Mouse (Mus musculus): ENCODE measurements at regions not wholly inside any gene's neighbourhood (a gene's known extent, or its start where the extent isn't known, plus 50 kb on each side); places are given as distances from the start of the nearest gene placed in this dataset.

DNA sequence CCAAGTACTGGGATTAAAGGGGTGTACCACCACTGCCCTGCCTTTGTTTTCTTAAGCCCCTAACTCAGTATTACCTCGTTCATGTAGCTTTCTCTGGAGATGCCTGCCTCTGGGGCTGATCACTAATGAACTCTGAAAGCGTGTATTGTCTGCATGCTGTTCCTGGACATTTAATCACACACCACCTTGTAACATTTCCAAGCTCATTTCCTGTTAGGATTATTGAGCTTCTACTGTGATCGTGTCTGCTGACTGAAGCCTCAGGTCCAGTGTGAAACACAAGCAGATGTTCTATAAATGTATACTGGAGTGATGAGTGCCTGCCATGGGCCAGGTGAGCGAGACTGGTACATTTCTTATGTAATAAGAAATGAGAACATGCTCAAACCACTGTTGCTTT lies 398.6 kb downstream of the Brinp2 start:
- no peak for DNase-seq (ENCODE audit: low spot score)

GRCm38 (mm10) chr1:157964461-157964860 lies 391.7 kb downstream of the Brinp2 start:
- DNase-seq (ENCODE audit: low spot score), result no peak

DNA sequence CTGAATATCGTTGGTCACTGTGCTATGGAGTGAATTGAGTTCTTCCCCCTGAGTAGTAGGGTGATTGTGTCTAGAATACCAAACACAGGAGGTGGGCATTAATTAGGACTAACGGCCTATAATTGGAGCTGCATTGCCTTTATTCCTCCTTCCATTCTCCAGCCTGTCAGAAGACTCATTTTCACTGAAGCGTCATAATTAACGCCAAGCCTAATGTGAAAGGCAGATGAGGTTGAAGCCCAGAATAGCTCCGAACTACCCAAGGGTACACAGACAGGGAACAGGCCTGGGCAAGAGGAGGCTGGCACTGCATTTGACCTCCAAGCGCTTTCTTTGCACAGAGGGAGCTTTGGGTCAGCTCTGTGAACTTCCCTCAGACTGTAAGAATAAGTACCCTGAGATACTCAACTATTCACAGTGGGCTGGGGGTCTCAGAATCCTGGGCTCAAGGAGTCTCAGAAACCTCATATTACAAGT lies 386.5 kb downstream of the Brinp2 start:
- no peak for DNase-seq (ENCODE audit: low spot score)

GRCm38 (mm10) chr1:157973373-157974232 lies 382.5 kb downstream of the Brinp2 start:
- no peak for DNase-seq (ENCODE audit: low spot score)

DNA sequence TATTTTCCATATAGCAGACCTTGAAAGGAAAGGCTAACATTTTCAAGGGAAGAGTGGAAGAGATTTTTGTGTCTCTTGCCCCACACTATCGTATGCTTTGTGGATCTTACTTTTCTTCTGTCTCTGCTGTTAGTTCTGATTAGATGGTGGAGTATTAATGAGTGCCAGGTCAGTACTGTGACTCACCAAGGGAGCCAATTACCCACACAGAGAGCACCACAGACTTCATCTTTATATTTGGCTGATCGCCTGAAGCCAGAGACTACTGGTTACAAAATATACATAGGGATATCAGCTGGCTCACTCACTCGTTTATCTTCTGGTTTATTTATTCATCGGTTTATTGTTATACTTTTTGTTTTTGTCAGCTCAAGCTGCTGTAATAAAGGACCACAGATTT lies 381.5 kb downstream of the Brinp2 start:
- DNase-seq (ENCODE audit: low spot score), result no peak

DNA sequence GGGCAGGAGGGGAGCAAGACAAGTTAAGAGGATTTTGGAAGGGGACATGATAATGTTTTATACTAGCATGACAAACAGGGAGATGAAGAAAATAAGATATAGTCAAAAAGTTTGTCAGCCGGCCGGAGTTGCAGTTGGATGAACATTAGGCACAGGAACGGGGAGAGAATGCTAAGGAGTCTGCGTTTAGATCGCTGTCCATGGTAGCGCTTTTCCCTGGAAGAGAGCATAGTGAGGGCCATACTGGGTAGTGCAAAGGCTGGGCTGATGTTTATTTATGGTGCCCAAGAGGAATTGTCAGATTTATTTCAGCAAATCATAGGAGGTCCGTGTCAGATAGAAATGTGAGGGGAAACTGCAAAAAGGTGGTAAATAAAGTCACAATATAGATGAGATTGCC lies 337.0 kb downstream of the Brinp2 start:
- no peak for DNase-seq (ENCODE audit: low spot score)

- no peak for DNase-seq (ENCODE audit: low spot score)
These were observed 316.4 kb downstream of the Brinp2 start for GRCm38 (mm10) chr1:158039756-158040155.

GRCm38 (mm10) chr1:158040334-158040733 lies 315.8 kb downstream of the Brinp2 start:
- no peak for DNase-seq (ENCODE audit: low spot score)

- no peak for DNase-seq (ENCODE audit: low spot score)
These were observed 303.5 kb downstream of the Brinp2 start for GRCm38 (mm10) chr1:158052644-158053043.

- DNase-seq (ENCODE audit: low spot score), result no peak
These were observed 301.2 kb downstream of the Brinp2 start for GRCm38 (mm10) chr1:158054961-158055360.

DNA sequence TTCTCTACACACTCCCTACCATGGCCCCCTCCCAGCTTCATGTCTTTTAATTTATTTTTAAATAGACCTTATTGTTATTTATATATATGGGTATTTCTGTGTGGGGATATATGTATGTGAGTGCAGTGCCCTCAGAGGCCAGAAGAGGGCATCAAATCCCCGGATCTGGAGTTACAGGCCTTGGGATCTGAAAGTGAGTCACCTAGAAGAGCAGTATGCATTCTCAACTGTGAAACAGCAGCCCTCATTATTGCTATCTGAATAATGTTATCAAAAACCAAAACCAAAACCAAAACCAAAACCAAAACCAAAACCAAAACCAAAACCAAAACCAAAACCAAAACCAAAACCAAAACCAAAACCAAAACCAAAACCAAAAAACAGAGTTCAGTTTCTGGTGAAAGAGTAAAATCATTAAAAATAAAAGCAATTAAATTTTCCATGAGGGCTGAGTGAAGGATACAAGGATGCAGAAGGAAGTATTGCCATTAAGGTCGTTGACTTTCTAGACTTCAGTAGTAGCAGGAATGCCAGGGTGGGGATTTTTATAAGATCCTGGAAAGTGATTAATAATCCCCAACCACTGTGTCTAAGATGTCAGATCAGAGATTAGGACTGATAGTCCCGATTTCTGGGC lies 299.0 kb downstream of the Brinp2 start:
- no peak for DNase-seq (ENCODE audit: low spot score)

GRCm38 (mm10) chr1:158057789-158058188 lies 298.3 kb downstream of the Brinp2 start:
- no peak for DNase-seq (ENCODE audit: low spot score)

DNA sequence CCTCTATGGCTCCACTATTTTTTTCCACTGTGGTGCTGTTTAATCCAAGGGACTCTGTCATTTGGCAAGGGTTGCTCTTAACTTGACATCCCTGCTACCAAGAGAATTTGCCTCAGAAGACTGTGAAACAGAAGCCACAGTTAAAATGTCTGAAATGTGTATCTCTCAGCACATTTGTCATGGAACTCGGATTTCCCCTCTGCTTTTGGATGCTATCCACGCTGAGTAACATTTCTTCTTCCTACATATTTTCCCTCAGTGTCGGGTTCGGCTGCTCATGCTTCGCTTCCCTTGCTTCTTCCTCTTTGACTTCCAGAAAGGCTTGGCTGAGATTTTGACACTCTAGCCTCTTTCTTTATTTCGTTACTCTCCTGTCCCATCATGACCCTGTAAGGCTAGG lies 294.1 kb downstream of the Brinp2 start:
- DNase-seq (ENCODE audit: low spot score), result no peak

GRCm38 (mm10) chr1:158082181-158082580 lies 273.9 kb downstream of the Brinp2 start:
- no peak for DNase-seq (ENCODE audit: low spot score)

- DNase-seq (ENCODE audit: low spot score), result no peak
These were observed 270.3 kb downstream of the Brinp2 start for GRCm38 (mm10) chr1:158085856-158086255.

- DNase-seq (ENCODE audit: low spot score), result no peak
These were observed 258.6 kb downstream of the Brinp2 start for GRCm38 (mm10) chr1:158097500-158097899.

GRCm38 (mm10) chr1:158119708-158120107 lies 236.4 kb downstream of the Brinp2 start:
- no peak for DNase-seq (ENCODE audit: low spot score)

GRCm38 (mm10) chr1:158124902-158125301 lies 231.2 kb downstream of the Brinp2 start:
- DNase-seq (ENCODE audit: low spot score), result no peak

DNA sequence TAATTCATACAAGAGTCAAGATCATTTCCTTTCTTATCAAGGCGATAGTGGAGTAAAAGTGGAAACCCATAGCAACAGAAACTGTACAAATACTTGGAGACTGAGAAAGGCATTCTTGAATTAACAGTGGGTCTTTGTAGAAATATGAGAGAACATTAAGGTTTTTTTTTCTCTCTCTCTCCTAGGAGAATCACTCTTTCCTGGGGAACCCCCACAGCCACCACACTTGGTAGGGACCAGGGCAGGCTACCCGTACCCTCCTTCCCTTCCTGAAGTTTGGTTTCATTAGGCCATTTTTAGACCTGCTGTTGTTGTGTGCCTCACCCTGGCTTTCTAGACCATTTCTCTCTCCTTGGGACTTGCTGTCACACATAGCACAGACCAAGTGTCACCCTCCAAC lies 229.9 kb downstream of the Brinp2 start:
- DNase-seq (ENCODE audit: low spot score), result no peak

- DNase-seq (ENCODE audit: low spot score), result no peak
These were observed 226.8 kb downstream of the Brinp2 start for GRCm38 (mm10) chr1:158129243-158129770.

DNA sequence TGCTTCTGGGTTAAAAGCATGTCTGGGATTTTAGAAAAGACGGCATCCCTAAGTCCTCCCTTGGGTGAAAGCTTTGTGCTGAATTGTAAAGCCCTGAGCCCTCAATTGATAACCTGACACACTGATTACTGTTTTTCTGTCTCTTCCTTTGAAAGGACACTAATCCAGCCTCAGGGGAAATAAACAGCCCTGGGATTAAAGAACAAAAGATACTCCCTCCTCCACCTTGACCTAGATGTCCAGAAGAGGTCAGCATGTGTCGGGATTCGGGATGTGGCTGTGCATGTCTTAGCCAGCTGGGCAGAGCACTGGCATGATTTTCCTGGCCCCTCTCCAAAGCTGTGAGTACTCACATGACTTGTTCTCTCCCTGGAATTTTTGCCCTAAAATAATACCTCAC lies 208.6 kb downstream of the Brinp2 start:
- DNase-seq (ENCODE audit: low spot score), result no peak

GRCm38 (mm10) chr1:158148035-158148434 lies 208.1 kb downstream of the Brinp2 start:
- no peak for DNase-seq (ENCODE audit: low spot score)

DNA sequence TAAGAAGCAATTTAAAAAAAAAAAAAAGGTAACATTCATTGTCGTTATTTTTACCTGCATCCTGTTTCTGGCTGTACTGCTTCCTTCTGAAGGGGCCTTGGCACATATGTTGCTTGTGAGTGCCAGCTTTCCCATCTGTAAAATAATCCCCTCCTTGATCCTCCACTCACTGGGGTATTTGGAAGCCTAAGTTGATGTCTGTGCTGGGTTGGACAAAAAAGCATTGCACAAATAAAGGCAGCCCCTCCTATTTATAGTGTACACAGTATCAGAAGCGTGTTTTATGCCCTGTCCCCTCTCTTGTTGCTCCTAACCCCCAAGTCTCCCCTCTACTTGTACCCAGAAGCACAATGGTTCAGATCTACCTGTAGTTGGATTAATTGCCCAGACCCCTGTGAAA lies 195.0 kb downstream of the Brinp2 start:
- no peak for DNase-seq (ENCODE audit: low spot score)

All from layer of hippocampus, adult 9-10 months (tissue).